Mouse (Mus musculus) CD4-positive, CD25-positive, alpha-beta regulatory T cell, adult 9 weeks (primary cell): ENCODE results near the gene Zfp579. TPM values are rescaled to one million over a fixed set of nuclear protein-coding genes. Genes with fewer than 3 reads are reported as not detected.

Source experiments
- polyA plus RNA-seq: library from polyadenylated mRNA; unstranded; fragments of 100-300 nt; shearing (Covaris generic); gene quantifications from one replicate; pipeline ENCODE4 v1.2.1, GENCODE M21; 2017

Zfp579 gene
- polyA plus RNA-seq: 12.8 TPM

GRCm38 (mm10) chr7:4996003-4996895 lies at the start of gene Zfp579:
Gene Zfp579, minus strand, starts transcription at chr7:4996158.

DNA sequence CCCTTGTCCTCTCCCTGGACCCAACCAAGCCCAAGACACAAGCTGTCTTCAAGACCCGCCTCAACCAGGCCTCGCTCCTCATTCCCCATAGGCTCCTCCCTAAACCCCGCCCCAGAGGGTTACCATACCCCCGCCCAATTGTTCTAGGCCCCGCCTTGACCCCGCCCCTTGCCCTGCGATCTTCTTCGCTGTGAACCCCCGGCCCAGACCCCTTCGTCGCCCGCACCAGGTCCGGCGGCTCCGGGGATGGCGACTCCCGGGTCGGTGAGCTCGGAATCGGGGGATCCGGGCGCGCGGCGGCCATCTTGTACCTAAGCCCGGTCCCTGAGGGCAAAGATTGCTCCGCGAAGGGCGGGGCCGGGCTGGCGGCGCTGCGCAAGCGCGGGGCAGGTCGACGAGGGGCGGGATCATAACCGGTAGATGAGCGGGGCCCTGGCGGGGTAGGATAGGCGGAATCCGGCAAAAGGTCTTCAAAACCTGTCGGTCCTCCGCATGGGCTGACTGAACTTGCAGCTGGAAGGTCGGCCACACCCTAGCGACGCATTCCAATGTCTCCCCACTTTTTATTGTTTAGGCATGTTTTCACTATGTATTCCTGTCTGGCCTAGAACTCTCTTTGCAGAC lies 42.3 kb upstream of the Zfp579 start, which contains the start of gene Zfp784:
Gene Zfp784, minus strand, starts transcription at position 338 of the 624 bp plus-strand sequence.

GRCm38 (mm10) chr7:5033818-5034217 lies 37.9 kb upstream of the Zfp579 start, which contains the start of gene 4632433K11Rik:
Gene 4632433K11Rik, plus strand, starts transcription at chr7:5034118.

GRCm38 (mm10) chr7:5020000-5020681 lies 24.2 kb upstream of the Zfp579 start, which contains the start of the genes Zfp865 and Ccdc106:
Gene Zfp865, plus strand, starts transcription at chr7:5020376.
Gene Ccdc106, plus strand, starts transcription at chr7:5020553.

DNA sequence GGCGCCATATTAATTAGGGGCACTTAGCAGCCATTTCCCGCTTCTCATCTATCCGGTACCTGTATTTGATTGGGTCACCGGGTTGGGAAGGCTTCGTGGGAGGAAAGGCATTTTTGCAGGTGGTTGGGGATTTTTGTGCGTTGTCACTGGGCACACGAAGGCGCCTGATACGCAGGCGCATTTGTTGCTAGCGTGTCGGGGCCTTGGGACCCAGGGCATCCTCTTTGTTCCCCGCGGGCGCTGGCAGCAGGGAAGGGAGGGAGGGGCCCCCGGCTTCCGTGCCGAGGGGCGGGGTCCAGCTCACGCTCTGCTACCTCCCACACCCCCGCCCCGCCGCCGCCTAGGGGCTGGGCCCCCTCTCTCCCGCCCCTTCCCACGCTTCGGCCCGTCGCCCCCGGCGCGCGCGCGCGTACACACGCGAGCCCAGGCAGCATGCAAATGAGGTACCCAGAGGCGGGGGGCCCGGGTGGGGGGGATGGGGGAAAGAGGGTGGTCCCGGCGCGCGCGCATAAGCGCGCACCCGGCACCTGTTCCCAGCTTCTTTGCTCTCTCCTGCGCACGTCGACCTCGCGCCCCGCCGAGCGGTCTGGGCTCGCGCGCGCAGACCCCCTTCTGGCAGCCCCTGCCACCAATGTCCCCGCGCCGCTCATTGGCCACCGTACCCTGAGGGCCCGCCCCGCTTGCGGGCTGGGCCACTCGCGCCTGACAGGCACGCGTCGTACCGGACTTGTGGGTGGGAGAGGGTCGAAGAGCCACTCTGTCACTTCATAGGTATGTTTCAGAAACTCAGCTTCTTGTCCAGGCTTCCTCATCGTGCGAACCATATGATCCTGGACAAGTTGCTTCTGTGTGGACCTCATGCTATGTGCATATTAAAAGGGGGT lies 19.4 kb upstream of the Zfp579 start, which contains the start of gene Gm44973:
Gene Gm44973, plus strand, starts transcription at position 379 of the 884 bp plus-strand sequence.

DNA sequence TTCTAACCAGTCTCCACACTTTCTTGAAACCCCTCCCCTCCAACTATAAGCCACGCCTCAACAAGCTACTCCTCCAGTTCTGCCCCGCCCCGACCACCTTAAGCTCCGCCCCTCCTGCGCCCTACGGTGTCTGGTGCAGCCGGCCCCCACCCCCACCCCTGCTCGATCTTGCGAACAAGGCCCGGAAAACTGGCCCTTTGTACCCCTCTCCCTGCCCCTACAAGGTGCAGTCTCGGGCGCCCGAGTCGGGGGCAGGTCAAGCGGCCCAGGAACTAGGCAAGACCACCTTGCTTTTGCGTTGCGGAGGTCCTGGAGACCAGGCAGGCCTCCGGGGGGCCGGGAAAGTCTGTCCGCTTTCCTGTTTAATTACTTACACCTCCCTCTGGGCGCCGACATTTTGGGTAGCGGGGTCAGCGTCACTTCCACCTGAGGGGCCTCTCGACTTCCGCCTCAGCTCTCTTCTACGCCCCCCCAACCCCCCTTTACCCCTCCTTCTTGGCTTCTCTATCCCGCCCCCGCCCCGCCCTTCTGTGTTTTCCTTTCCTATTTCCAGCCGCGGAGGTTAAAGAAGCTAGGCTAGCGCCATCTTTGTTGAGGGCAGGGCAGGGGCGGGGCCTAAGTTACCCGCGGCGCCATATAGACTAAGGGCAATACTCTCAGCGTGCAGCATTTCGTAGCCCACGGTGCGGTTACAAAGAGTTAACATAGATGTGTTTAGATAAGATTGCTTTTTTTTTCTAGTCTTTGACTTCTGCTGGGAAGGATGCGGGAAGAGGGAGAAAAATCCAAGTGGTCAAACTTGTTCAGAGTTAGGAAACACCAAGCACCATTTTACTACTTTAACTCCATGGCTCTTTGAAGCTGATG lies 18.5 kb upstream of the Zfp579 start, which contains the start of the genes Zfp524 and Fiz1:
Gene Zfp524, plus strand, starts transcription at position 165 of the 867 bp plus-strand sequence.
Gene Fiz1, minus strand, starts transcription at position 447 of the 867 bp plus-strand sequence.

GRCm38 (mm10) chr7:4971068-4971467 lies 24.9 kb downstream of the Zfp579 start, which contains the start of gene Sbk3:
Gene Sbk3, minus strand, starts transcription at chr7:4971168.

DNA sequence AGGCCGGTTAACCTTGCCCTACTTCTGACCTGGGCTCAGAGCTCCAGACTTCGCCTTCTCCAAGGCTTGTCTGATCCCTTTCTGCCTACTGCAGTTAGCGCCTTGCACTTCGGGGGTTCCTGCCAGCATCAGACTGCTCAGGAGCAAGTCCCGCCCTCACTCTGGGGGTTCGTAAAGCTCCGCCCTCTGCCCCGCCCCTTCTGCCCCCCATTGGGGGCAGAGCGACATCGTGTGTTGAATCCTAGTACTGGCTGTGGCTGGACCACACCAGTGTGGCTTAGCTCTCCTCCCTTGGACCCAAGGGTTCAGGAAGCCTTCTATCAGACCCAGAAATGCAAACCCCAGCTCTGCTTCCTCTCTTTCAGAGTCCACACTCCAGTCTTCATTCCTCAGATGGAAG lies 31.7 kb downstream of the Zfp579 start, which contains the start of gene Sbk2:
Gene Sbk2, minus strand, starts transcription at position 135 of the 400 bp plus-strand sequence.

Other genes with a start within 250 kb of the Zfp579 start
- gene Cox6b2, start 243.1 kb downstream of the Zfp579 start, polyA plus RNA-seq: 4.9 TPM
- not detected for gene Fam71e2, start 224.9 kb downstream of the Zfp579 start, polyA plus RNA-seq
- gene Il11, start 213.3 kb downstream of the Zfp579 start, polyA plus RNA-seq: not detected
- gene Tmem190, start 213.2 kb downstream of the Zfp579 start, polyA plus RNA-seq: not detected
- gene Tmem238, start 206.5 kb downstream of the Zfp579 start, polyA plus RNA-seq: 0.46 TPM
- gene Rpl28, start 203.3 kb downstream of the Zfp579 start, polyA plus RNA-seq: 535 TPM
- 80.0 TPM for gene Ube2s, start 183.6 kb downstream of the Zfp579 start, polyA plus RNA-seq
- not detected for gene Shisa7, start 151.5 kb downstream of the Zfp579 start, polyA plus RNA-seq
- 44.2 TPM for gene Isoc2b, start 125.9 kb downstream of the Zfp579 start, polyA plus RNA-seq
- gene Isoc2a, start 119.0 kb downstream of the Zfp579 start, polyA plus RNA-seq: 1.1 TPM
- gene Gm36210, start 89.6 kb downstream of the Zfp579 start, polyA plus RNA-seq: not detected
- 1.9 TPM for gene Zfp628, start 80.9 kb downstream of the Zfp579 start, polyA plus RNA-seq
- 0.71 TPM for gene Nat14, start 74.1 kb downstream of the Zfp579 start, polyA plus RNA-seq
- not detected for gene Ssc5d, start 70.4 kb downstream of the Zfp579 start, polyA plus RNA-seq
- gene Sbk2, start 31.8 kb downstream of the Zfp579 start, polyA plus RNA-seq: 0.43 TPM
- not detected for gene Sbk3, start 25.0 kb downstream of the Zfp579 start, polyA plus RNA-seq
- gene Zfp524, start 18.3 kb upstream of the Zfp579 start, polyA plus RNA-seq: 31.7 TPM
- 29.7 TPM for gene Fiz1, start 18.5 kb upstream of the Zfp579 start, polyA plus RNA-seq
- 17.0 TPM for gene Gm44973, start 19.3 kb upstream of the Zfp579 start, polyA plus RNA-seq
- 10.5 TPM for gene Zfp865, start 24.2 kb upstream of the Zfp579 start, polyA plus RNA-seq
- gene Ccdc106, start 24.4 kb upstream of the Zfp579 start, polyA plus RNA-seq: not detected
- not detected for gene 4632433K11Rik, start 38.0 kb upstream of the Zfp579 start, polyA plus RNA-seq
- 5.3 TPM for gene Zfp784, start 42.3 kb upstream of the Zfp579 start, polyA plus RNA-seq
- gene Zfp580, start 55.4 kb upstream of the Zfp579 start, polyA plus RNA-seq: 1.2 TPM
- gene U2af2, start 66.0 kb upstream of the Zfp579 start, polyA plus RNA-seq: 105 TPM
- gene Epn1, start 84.1 kb upstream of the Zfp579 start, polyA plus RNA-seq: 14.3 TPM
- gene Rfpl4, start 120.8 kb upstream of the Zfp579 start, polyA plus RNA-seq: not detected
- not detected for gene Rasl2-9, start 129.8 kb upstream of the Zfp579 start, polyA plus RNA-seq
- gene Vmn1r55, start 153.5 kb upstream of the Zfp579 start, polyA plus RNA-seq: 0.05 TPM
- not detected for gene Vmn1r56, start 200.6 kb upstream of the Zfp579 start, polyA plus RNA-seq
- gene Vmn1r57, start 222.3 kb upstream of the Zfp579 start, polyA plus RNA-seq: not detected